Mouse (Mus musculus) lung, adult 18-20 months (tissue): ENCODE measurements at regions not wholly inside any gene's neighbourhood (a gene's known extent, or its start where the extent isn't known, plus 50 kb on each side); places are given as distances from the start of the nearest gene placed in this dataset.

Experiments used
- DNase-seq, 2 experiments: peaks; one replicate each; pipeline ENCODE4 v3.0.0; 2022; ENCODE audit warnings: mixed read lengths in 2 of 2

DNA sequence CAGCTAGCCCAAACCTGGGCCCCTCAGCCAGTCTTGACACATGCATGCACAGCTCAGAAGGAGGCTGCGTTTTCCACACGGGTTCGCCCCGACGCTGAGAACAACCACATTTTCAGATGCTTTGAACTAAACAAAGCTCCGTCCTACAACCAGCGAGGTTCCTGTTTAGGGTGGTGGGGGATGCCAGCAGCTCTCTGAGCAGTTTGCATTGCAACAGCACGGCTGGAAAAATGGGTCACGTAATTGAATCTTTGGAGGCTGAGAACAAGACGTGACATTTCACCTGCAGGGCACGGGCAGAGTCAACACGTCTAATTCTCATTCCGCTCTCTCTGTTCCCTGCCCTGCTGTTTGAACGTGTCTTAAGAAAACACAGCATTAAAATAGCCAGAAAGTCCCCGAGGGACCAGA lies 119.2 kb downstream of the Syk start:
- peak in 1 of 2 experiments; percentile 35 for DNase-seq

DNA sequence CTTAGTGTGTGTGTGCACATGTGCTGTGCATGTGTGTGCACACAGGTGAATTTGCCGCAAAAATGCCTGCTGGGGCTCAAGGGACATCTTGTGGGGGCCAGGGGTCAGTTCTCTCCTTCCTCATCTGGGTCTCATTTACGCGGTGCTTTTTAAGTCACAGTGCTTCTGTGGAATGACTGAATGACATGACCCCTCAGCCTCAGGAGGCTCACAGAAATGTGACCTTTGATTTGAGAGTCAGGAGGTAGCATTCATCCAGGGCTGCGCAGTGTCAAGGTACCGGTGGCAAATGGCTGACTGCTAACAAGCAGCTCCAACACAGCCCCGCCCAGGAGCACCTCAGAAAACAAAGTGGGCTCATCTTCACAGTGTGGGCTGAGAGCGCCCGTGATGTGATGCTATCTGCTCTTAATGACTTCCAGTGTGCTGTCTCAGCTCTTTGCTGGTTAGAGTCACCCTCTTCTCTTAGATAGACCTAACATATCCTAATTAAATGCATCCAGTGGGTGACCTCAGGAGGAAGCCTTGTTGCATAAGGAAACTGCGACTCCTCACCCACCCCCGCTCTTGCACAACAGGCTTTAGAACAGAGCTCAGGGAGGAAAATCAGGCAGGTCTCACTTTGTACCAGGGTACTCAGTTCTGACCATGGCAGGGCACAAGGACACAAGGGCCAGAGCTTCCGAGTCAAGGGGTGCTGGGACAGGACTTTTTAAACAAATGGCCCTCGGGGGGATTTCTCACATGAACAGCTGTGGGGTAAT lies 120.6 kb downstream of the Syk start:
- DNase-seq: peak; percentile 26 to 46

DNA sequence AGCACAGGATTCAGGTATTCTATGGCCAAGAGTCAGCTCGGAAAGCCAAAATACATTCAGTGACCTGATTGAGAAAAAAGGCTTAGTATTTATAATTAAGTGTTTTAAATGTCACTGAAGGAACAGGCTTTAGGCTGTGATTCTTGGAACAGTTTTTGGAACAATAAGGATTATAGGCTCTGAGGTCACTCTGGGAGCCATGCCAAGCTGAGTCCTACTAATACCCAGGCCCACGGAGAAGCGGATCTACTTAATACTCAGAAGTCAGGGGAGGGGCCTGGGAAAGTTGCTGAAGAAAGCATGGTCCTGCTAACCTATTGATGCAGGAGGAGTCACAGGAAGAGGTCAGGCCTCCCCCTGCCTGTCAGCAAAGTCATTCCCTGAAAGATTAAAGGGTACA lies 121.7 kb downstream of the Syk start:
- DNase-seq: no peak

DNA sequence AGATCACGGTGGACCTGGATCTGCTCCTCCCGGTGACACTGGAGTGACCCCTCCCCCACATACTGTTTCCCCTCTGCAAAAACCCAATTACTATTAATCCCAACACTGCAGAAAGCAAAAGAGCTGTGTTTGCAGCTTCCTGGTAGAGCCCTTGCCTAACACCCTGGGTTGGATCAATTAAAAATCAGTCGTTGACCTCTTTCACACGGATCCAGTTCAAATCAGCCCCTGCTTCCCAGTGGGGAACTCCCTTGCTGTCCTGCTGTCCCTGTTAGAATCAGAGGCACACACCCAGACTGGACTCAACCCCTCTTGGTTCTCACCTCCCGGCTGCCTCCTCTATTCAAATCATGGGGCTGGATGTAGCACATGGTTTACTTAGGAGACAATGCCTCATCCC lies 126.6 kb downstream of the Syk start:
- no peak for DNase-seq

DNA sequence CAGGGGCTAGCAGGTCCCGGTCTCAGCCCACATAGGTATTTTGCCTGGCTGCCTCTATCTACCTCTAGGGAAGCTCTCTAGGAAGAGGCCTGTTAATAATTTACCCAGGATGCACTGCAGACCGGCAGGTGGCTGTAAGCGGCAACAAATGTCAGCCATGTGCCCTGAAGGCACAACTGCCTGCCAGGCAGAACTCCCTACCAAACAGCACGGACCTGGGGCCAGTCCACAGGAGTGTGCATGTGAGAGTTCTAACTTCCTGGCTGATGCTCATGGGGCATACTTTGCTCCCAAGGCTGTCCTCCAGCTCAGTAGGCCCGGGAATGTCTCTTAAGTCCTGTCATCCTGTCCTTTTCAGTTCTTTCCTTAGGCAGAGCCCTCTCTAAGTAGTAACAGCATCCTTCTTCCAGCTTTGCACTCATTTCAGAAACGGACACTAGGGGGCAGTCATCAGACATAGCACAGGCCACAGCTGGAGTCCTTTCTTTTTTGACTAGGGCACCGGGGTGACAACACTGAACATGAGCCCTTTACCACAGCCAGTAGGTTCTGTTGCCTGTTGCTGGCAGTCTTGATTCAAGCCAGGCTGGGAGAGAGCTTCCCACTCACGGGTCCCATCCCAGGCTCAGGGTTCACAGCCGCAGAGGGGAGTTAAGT lies 128.9 kb downstream of the Syk start:
- DNase-seq: peak; percentile 64 to 79

DNA sequence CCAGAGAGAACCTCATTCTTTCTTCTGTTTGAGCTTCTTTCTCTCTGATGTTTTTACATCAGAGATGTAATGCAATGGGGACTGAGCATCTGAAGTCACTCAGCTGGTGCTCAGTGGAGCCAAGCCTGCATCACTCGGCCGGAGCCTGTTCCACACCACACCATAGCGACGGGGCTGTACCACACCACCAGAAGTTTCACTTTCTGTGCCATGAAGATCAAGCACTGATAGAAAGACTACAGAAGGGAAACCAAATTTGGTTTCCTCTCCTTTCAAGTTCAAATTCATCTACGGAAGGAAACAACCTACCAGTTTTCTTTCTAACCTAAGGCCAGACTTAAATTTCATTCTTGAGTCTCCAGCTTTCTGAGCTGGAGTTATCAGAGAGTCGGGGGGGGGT lies 138.5 kb downstream of the Syk start:
- no peak for DNase-seq

DNA sequence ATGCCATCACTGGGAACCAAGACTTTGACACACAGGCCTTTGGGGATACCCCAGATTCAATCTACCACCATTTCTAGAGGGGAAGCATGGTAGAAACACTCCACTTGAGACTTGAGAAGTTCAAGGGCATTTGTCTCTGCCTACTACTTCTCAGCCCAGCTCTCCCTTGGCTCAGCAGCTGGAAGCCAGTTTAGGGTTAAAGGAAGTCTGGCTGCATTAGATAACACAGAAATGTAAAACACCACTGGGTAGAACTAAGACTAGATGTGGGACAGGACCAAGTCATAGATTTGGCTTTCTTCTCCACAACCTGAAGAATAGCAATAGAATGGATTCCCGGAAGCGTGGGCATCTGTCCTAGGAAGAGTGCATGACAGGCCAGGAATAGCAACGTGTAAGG lies 139.7 kb downstream of the Syk start:
- DNase-seq: no peak

DNA sequence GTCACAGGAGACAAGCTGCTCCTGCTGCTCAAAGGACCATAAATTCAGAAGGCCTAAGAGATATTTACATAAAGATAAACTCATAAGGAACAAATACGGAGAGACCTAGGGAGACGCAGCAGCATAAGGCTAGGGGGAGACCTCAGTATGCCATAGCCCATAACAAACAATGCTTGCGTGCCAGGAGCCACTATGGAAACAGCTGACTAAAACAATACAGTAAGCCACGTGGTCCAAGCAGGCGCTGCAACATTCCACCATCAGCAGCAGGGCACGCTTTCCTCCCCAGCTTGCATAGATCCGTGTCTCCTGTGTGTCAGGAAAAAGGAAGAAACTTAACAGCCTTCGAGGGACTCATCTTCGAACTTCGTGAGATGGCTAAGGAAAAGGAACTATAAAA lies 143.1 kb downstream of the Syk start:
- peak; percentile 35 to 42 for DNase-seq

DNA sequence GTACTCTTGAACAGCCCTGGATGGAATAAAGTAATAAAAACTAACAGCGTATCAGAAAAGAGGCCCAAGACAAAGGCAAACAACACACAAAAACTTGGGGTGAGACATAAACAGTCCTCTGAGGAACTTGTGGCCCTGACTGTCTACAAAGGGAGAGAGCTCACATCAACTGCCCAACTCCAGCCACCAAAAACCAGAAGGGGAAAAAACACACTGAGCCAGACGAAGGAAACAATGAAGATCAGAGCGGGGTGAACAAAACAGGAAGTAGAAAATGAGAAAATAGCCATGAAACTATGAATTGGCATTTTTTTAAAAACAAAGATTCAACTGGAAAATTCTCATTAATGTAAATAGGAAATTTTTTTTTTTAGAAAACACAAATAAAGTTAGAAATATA lies 143.6 kb downstream of the Syk start:
- DNase-seq: no peak

DNA sequence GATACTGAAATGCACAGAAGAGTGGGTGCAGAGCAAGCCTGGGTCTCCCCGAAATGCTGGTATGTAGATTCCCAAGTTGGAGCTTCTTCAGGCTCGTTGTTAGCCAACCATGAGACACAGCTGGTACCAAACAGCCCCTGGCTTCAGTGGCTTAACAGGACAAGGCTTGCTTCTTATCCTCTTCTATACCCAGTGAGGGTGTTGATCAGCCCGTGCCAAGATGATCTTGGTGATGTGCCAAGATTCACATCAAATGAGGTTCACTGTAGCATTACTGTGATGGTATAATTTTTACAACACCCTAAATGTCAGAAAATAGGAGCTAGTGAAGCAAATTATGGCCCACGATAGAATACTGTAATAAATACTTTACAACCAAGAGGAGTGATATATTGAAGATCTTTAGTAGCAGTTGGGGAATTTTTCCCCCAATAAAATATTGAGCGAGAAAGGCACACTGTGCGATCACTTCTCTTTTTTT lies 152.5 kb downstream of the Syk start:
- no peak for DNase-seq

DNA sequence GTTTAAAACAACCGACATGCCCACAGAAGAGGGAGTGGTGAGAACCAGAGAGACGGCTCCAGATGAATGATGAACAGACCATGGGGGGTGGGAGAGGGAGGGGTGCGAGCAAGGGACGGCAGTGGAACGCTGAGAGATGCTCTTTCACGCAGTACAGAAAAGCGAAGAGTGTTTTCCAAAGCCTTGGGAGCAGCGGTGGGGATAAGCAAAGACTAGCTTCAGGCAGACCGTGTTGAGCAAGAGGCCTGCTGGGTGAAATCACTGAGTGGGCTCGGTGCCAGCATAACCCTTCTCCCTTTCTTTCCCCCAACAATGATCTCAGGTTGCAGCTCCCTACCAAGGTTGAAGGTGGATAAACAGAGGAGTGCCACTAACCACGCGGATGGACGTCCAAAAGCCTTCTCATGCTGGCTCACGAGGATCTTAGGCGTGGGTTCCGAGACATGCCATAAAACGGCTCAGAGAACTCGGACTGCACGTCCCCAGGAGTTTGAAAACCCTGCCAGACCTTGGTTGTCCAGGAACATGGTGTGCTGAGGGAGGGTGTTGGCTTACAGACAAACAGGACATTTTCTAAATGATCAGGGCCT lies 153.1 kb downstream of the Syk start:
- peak; percentile 68 to 75 for DNase-seq

DNA sequence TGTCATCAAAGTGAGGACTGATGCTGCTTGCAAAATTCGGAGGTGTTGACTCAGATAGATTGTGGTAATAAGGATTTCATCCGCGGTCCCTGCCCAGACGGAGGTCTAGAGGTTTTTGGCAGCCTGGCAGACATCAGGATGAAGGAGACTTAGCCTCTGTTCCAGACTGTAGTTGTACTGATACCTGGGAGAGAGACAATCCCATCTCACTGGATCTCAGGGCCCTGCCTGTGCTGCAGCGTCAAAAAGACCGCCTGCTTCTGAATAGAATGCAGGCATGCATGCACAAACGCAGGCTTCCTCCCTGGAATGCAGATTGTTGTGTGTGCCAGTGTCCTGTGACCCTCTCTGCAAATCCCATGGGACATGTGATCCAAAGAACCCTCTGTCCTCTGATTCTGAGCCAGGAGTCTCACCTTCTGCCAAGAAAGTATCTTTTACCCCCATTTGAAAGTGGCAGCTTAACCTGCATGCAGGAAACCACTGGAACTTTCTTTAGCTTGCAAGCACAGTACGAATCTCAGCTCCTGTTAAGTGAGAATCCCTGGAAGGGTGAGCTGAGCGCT lies 155.2 kb downstream of the Syk start:
- DNase-seq: no peak

DNA sequence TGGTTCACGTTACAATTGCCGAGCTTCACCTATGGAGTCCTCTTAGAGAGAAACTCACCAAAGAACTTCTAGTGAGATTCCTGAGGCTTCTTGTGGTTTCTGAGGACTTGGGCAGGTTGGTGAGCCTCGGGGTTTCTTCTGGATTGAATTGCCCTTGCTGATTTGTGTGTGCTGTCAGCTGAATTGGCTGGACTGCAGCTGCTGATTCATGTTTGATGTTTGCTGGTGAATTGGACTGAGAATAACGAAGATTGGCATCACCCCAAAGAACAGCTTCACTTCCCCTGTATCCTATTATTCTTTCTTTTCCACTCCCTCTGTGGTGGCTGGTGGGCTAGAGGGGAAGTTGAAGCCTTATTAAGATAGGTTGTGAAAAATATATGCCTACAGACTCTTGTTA lies 158.4 kb downstream of the Syk start:
- DNase-seq: no peak

DNA sequence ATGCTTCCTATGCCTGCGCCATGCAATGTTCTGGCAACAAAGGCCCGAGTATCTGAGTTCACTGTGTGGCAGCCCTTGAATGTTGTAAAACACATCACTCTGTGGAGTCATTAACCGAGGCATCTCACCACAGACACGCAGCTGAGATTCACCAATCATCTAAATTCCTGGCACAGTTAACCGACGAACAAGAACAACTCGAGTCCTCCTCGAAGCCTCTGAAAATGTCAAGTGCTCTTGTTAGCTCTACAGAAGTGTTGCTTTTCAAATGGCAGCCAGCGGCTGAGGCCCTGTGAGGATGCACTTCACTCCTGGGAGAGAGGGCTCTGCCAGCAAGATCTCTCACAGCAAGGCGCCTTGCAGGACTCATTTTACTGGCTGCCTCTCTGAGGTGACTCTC lies 173.0 kb downstream of the Syk start:
- peak; percentile 43 to 64 for DNase-seq

DNA sequence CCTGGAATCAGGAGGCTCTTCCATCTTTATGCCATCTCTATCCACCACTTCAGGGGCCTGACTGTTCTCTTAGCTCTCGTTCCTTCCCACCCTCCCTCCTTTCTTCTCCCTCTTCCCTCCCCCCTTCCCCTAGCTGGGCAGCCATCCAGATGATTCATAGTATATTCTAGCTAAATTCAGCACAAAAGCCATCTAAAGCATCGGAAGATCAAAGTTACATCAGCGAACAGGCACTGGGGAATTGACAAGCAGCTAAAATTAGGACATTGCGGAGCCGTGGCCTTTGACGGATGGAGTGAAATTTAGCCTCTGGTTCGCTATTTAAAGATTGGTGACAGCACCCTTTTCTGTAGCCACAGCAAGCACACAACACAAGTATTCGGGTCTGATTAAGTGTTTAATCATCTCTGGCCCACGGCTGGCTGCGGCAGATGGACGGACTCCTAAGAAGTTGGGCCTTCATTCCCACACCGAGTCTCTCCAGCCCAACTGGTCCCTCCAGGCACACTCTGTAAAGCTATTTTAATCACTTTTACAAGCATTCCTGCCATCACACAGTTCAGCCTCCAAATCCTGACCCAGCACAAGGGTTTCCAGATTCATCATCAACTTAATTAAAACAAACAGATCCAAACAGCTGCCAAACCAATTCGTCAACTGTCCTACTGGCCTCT lies 163.8 kb downstream of the Auh start:
- peak; percentile 31 to 43 for DNase-seq

DNA sequence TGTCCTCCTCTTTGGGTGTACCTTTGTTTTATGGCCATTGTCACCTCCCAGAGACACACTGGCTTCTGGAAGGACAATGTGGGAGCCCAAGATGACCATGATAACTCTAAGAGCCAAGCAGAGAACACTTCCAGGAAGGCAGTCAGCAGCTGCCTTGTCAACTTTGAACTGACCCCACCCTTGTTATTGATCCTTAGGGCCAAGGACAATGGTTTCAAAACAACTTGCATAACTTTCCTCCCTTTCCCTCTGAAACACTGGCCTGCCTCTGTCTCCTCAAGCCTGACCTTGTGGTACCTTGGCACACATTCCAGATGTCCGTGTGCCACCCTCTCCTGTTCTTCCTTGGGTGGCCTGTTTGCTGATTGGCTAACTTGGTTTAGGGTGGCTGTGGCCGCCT lies 163.2 kb downstream of the Auh start:
- DNase-seq: peak in 1 of 2 experiments; percentile 17

DNA sequence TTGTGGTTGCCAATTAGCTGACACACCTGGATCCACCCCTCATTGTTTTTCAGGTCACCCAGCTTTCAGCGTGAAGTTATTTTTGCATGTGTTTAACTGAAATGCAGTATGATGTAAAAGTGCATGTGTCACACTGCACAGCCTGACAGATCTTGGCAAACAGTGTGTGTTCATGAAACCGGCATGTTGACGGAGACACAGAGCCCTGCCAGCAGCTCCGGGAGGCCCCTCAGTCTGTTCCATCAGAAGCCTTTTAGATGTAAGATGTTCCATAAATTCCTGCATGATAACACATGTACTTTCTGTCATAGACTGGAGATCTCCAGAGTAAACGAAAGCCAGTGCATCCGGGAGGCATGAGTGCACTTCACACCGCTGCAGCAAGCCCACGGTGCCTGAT lies 159.5 kb downstream of the Auh start:
- DNase-seq: no peak

DNA sequence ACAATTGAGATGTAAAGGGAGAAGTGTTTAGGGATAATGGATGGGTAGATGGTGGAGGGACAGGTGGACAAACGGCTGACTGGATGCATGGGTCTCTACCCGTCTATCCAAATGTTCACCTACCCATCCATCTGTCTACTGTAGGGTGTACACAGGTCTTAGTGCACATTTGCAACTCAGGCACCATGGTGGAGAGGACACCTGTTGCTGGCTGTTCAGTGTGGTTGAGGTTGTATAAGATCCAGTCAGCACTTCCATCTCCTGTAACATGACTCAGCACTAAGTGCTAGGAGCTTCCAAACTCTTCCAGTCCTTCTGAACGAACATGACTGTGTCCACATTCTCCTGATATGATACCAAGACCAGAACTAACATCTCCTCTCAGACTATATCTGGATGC lies 158.0 kb downstream of the Auh start:
- DNase-seq: no peak

DNA sequence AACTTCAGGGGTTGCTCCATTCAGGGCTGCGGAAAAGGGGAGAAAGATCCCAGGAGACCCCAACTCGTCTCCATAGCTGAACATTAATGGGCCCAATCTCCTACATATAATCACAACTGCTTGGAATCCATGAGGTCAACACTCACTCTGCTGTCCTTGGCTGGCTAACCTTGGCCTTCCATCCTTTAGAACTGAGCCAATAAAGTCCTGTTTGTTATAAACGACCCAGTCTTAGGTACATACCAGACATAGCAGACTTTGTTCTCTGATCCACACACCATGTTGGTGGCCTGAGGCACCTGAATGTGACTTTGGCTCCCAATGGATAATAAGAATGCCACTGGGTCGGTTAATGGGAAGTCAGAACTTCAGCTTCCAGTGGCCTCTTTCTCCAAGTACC lies 157.4 kb downstream of the Auh start:
- DNase-seq: no peak

DNA sequence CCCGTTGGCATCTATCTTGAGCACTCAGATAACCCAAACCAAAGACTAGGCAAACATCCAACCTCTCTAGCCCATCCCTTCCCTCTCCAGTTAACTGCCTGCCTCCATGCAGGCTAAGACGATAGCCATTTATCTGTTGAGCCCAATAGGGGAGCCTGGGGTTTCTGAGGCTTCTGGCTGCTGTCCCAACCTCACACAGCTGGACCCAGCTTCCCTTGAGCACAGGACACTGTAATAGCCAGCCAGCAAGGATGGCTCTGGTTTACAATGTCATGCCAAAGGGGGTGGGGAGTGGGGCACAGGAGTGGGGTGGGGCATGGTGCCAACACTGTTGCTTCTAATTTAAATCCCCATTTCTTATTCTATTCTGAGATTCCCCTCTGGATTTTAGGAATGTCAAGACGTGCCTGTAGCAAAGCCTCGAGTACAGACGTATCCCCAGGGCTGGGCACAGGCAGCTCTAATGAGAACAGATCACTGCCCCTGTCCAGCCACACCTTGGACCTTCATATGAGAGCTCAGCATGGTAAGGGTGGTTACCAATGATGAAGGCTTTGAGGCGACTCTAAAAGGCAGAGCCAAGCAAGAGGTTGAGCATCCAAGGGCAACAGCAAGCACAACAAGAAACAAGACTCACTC lies 152.0 kb downstream of the Auh start:
- no peak for DNase-seq

DNA sequence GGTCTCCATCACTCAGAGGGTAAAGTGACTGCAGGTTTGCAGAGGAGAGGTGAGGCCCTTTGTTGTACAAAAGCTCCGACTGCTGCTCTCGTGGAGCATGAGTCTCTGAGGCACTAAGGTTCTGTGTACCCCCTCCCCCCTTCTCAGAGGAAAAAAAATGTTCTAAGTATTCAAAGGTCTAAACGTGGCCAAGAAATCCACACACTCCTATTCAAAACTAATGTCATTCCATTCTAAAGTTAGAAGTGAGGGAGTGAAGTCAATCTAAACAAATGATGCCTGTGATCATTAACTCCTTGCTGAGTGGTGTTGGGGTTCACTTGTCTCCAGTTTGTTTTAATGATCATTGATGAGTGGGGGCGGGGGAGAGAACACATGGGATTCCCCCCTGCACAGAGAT lies 150.6 kb downstream of the Auh start:
- DNase-seq: no peak
